Mouse (Mus musculus): ENCODE data around the gene Gramd1a. TPM values are rescaled to one million over a fixed set of nuclear protein-coding genes. Genes with fewer than 3 reads are reported as not detected.

Gene Gramd1a
- polyA plus RNA-seq, 1 experiment from 2014 or later, result 11.6 TPM

- peaks cover 7% of the 10 kb centered on the region for H3K4me1 ChIP-seq (ENCODE audit: control insufficient read depth, low read depth, low read length)
- no peak overlapping the region for H3K4me3 ChIP-seq (ENCODE audit: low read depth, low read length)
- no peak overlapping the region for H3K4me2 ChIP-seq (ENCODE audit: low read depth, low read length)
- 72% methylated on average over 5 of the region's 5 CpGs for WGBS (ENCODE audit: insufficient replicate concordance)
- H3K36me3 ChIP-seq (ENCODE audit: control insufficient read depth, insufficient read depth), result no peaks in the 10 kb centered on the region
- H3K27ac ChIP-seq (ENCODE audit: low read length), result no peak overlapping the region
- peaks cover 3% of the 10 kb centered on the region for H3K27me3 ChIP-seq (ENCODE audit: control insufficient read depth, insufficient read depth, low read depth, low read length)
- no peak overlapping the region for H3K9ac ChIP-seq (ENCODE audit: low read depth, low read length)
- H3K9me3 ChIP-seq (replicated peaks; ENCODE audit: control insufficient read depth, low read length), result no peaks in the 10 kb centered on the region
- no peak for ATAC-seq (ENCODE audit: low read depth)
Observed at GRCm38 (mm10) chr7:31119556-31119955, 36.1 kb downstream of the Gramd1a start.

GRCm38 (mm10) chr7:31118486-31118885 lies 37.2 kb downstream of the Gramd1a start:
- Histone ChIP-seq H3K4me2 (ENCODE audit: low read depth, low read length) (no peak overlapping the region), H3K27ac (ENCODE audit: low read length) (no peak overlapping the region), H3K9ac (ENCODE audit: low read depth, low read length) (no peak overlapping the region), H3K27me3 (ENCODE audit: control insufficient read depth, insufficient read depth, low read depth, low read length) (no peaks in the 10 kb centered on the region), H3K4me3 (ENCODE audit: low read depth, low read length) (no peak overlapping the region), H3K4me1 (ENCODE audit: control insufficient read depth, low read depth, low read length) (peaks cover 7% of the 10 kb centered on the region), H3K36me3 (ENCODE audit: control insufficient read depth, insufficient read depth) (no peaks in the 10 kb centered on the region), H3K9me3 (replicated peaks; ENCODE audit: control insufficient read depth, low read length) (no peaks in the 10 kb centered on the region)
- 65% methylated on average over 7 of the region's 7 CpGs for WGBS (ENCODE audit: insufficient replicate concordance)
- no peak for ATAC-seq (ENCODE audit: low read depth)

- H3K27me3 ChIP-seq (ENCODE audit: control insufficient read depth, insufficient read depth, low read depth, low read length), result no peaks in the 10 kb centered on the region
- H3K4me3 ChIP-seq (ENCODE audit: low read depth, low read length), result no peak overlapping the region
- no peak overlapping the region for H3K9ac ChIP-seq (ENCODE audit: low read depth, low read length)
- H3K27ac ChIP-seq (ENCODE audit: low read length), result no peak overlapping the region
- 70% methylated on average over 11 of the region's 11 CpGs for WGBS (ENCODE audit: insufficient replicate concordance)
- no peak for ATAC-seq (ENCODE audit: low read depth)
- H3K4me2 ChIP-seq (ENCODE audit: low read depth, low read length), result no peak overlapping the region
- no peaks in the 10 kb centered on the region for H3K36me3 ChIP-seq (ENCODE audit: control insufficient read depth, insufficient read depth)
- H3K9me3 ChIP-seq (replicated peaks; ENCODE audit: control insufficient read depth, low read length), result no peaks in the 10 kb centered on the region
- peaks cover 7% of the 10 kb centered on the region for H3K4me1 ChIP-seq (ENCODE audit: control insufficient read depth, low read depth, low read length)
Observed at GRCm38 (mm10) chr7:31117465-31117864, 38.2 kb downstream of the Gramd1a start.

GRCm38 (mm10) chr7:31116721-31117145 lies 39.0 kb downstream of the Gramd1a start:
- Histone ChIP-seq H3K36me3 (ENCODE audit: control insufficient read depth, insufficient read depth) (no peaks in the 10 kb centered on the region), H3K4me1 (ENCODE audit: control insufficient read depth, low read depth, low read length) (peaks cover 7% of the 10 kb centered on the region), H3K9ac (ENCODE audit: low read depth, low read length) (no peak overlapping the region), H3K4me3 (ENCODE audit: low read depth, low read length) (no peak overlapping the region), H3K4me2 (ENCODE audit: low read depth, low read length) (no peak overlapping the region), H3K27me3 (ENCODE audit: control insufficient read depth, insufficient read depth, low read depth, low read length) (no peaks in the 10 kb centered on the region), H3K27ac (ENCODE audit: low read length) (peak overlapping the region; percentile 86), H3K9me3 (replicated peaks; ENCODE audit: control insufficient read depth, low read length) (no peaks in the 10 kb centered on the region)
- WGBS (ENCODE audit: insufficient replicate concordance), result 51% methylated on average over 16 of the region's 16 CpGs
- no peak for ATAC-seq (ENCODE audit: low read depth)

- H3K27ac ChIP-seq (ENCODE audit: low read length), result peak overlapping the region; percentile 86
- peaks cover 16% of the 10 kb centered on the region for H3K4me1 ChIP-seq (ENCODE audit: control insufficient read depth, low read depth, low read length)
- H3K36me3 ChIP-seq (ENCODE audit: control insufficient read depth, insufficient read depth), result no peaks in the 10 kb centered on the region
- ATAC-seq (ENCODE audit: low read depth), result peak; percentile 83
- 0 out of 2 replicates have a peak overlapping the region, but pooled peaks have one; percentile 24 for H3K4me2 ChIP-seq (ENCODE audit: low read depth, low read length)
- no peaks in the 10 kb centered on the region for H3K9me3 ChIP-seq (replicated peaks; ENCODE audit: control insufficient read depth, low read length)
- no peaks in the 10 kb centered on the region for H3K27me3 ChIP-seq (ENCODE audit: control insufficient read depth, insufficient read depth, low read depth, low read length)
- H3K9ac ChIP-seq (ENCODE audit: low read depth, low read length), result no peak overlapping the region
- H3K4me3 ChIP-seq (ENCODE audit: low read depth, low read length), result no peak overlapping the region
- 3% methylated on average over 17 of the region's 17 CpGs for WGBS (ENCODE audit: insufficient replicate concordance)
Observed at GRCm38 (mm10) chr7:31115587-31116043, 40.1 kb downstream of the Gramd1a start.

- peak within 1 kb of the TSS; percentile 50 for H3K9ac ChIP-seq (ENCODE audit: low read depth, low read length)
- peak within 1 kb of the TSS; percentile 25 for H3K4me2 ChIP-seq (ENCODE audit: low read depth, low read length)
Observed at GRCm38 (mm10) chr7:31115182-31115581, 40.5 kb downstream of the Gramd1a start, which contains the start of gene Hpn. Gene Hpn, minus strand, starts transcription at chr7:31115290.

GRCm38 (mm10) chr7:31114646-31115045 lies 41.0 kb downstream of the Gramd1a start:
- Histone ChIP-seq H3K36me3 (ENCODE audit: control insufficient read depth, insufficient read depth) (no peaks in the 10 kb centered on the region), H3K4me3 (ENCODE audit: low read depth, low read length) (peak overlapping the region; percentile 55), H3K4me2 (ENCODE audit: low read depth, low read length) (peak overlapping the region; percentile 3; the same call in 1 of the 2 replicates), H3K27me3 (ENCODE audit: control insufficient read depth, insufficient read depth, low read depth, low read length) (no peaks in the 10 kb centered on the region), H3K27ac (ENCODE audit: low read length) (peak overlapping the region; percentile 86), H3K4me1 (ENCODE audit: control insufficient read depth, low read depth, low read length) (peaks cover 16% of the 10 kb centered on the region), H3K9me3 (replicated peaks; ENCODE audit: control insufficient read depth, low read length) (no peaks in the 10 kb centered on the region), H3K9ac (ENCODE audit: low read depth, low read length) (peak overlapping the region; percentile 50)
- WGBS (ENCODE audit: insufficient replicate concordance), result 54% methylated on average over 10 of the region's 10 CpGs
- ATAC-seq (ENCODE audit: low read depth), result peak; percentile 33

More at GRCm38 (mm10) chr7:31115182-31115581, 40.5 kb downstream of the Gramd1a start, which contains the start of gene Hpn:
- Histone ChIP-seq H3K36me3 (ENCODE audit: control insufficient read depth, insufficient read depth) (no peaks in the 10 kb centered on the region), H3K27me3 (ENCODE audit: control insufficient read depth, insufficient read depth, low read depth, low read length) (no peaks in the 10 kb centered on the region), H3K27ac (ENCODE audit: low read length) (peak within 1 kb of the TSS; percentile 86), H3K9me3 (replicated peaks; ENCODE audit: control insufficient read depth, low read length) (no peaks in the 10 kb centered on the region), H3K4me3 (ENCODE audit: low read depth, low read length) (peak within 1 kb of the TSS; percentile 55), H3K4me1 (ENCODE audit: control insufficient read depth, low read depth, low read length) (peaks cover 16% of the 10 kb centered on the region)
- ATAC-seq (ENCODE audit: low read depth), result peak; percentile 85
- 24% methylated on average over 15 of the region's 15 CpGs for WGBS (ENCODE audit: insufficient replicate concordance)

GRCm38 (mm10) chr7:31113800-31114199 lies 41.9 kb downstream of the Gramd1a start:
- Histone ChIP-seq H3K27me3 (ENCODE audit: control insufficient read depth, insufficient read depth, low read depth, low read length) (no peaks in the 10 kb centered on the region), H3K9me3 (replicated peaks; ENCODE audit: control insufficient read depth, low read length) (no peaks in the 10 kb centered on the region), H3K4me3 (ENCODE audit: low read depth, low read length) (peak overlapping the region; percentile 55), H3K9ac (ENCODE audit: low read depth, low read length) (no peak overlapping the region), H3K4me2 (ENCODE audit: low read depth, low read length) (peak overlapping the region; percentile 25), H3K4me1 (ENCODE audit: control insufficient read depth, low read depth, low read length) (peaks cover 16% of the 10 kb centered on the region), H3K36me3 (ENCODE audit: control insufficient read depth, insufficient read depth) (no peaks in the 10 kb centered on the region), H3K27ac (ENCODE audit: low read length) (0 out of 2 replicates have a peak overlapping the region, but pooled peaks have one; percentile 1)
- ATAC-seq (ENCODE audit: low read depth), result no peak
- 57% methylated on average over 6 of the region's 6 CpGs for WGBS (ENCODE audit: insufficient replicate concordance)

- Histone ChIP-seq H3K4me1 (ENCODE audit: control insufficient read depth, low read depth, low read length) (peaks cover 16% of the 10 kb centered on the region), H3K27ac (ENCODE audit: low read length) (no peak overlapping the region), H3K4me3 (ENCODE audit: low read depth, low read length) (no peak overlapping the region), H3K9me3 (replicated peaks; ENCODE audit: control insufficient read depth, low read length) (no peaks in the 10 kb centered on the region), H3K4me2 (ENCODE audit: low read depth, low read length) (no peak overlapping the region), H3K9ac (ENCODE audit: low read depth, low read length) (no peak overlapping the region), H3K27me3 (ENCODE audit: control insufficient read depth, insufficient read depth, low read depth, low read length) (no peaks in the 10 kb centered on the region), H3K36me3 (ENCODE audit: control insufficient read depth, insufficient read depth) (no peaks in the 10 kb centered on the region)
- ATAC-seq (ENCODE audit: low read depth), result no peak
- 26% methylated on average over 4 of the region's 4 CpGs for WGBS (ENCODE audit: insufficient replicate concordance)
Observed at GRCm38 (mm10) chr7:31112036-31112435, 43.7 kb downstream of the Gramd1a start.
